Mouse (Mus musculus) brain, embryonic 18.5 days (tissue): ENCODE measurements at regions not wholly inside any gene's neighbourhood (a gene's known extent, or its start where the extent isn't known, plus 50 kb on each side); places are given as distances from the start of the nearest gene placed in this dataset.

Source experiments
- DNase-seq: peaks from one replicate; pipeline ENCODE4 v3.0.0-alpha.2; 2012; ENCODE audit warnings: low read depth, low spot score

- peak; percentile 69 for DNase-seq
Measured at GRCm38 (mm10) chr13:107767262-107767624, 277.0 kb upstream of the Smim15 start.

GRCm38 (mm10) chr13:107766397-107767261, 277.6 kb upstream of the Smim15 start:
- peak; percentile 70 for DNase-seq

DNA sequence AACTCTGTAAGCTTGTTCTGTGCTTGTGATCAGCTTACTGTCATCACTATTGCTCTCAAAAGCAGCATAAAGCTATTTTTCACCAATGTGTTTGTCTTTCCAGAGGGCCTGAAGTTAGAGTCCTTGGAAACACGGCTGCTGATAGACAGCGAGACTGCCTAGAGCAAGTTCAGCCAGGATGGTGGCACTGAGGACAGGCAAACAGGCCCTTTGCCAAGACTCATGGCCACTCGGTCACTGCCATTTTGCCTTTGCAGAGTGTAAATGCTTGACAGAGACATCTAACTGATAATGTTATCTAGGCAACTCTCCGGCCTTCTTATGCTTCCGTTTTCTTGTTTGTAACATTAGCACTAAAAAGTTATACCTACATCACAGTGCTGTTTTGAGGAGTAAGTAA, 280.3 kb upstream of the Smim15 start:
- no peak for DNase-seq

DNA sequence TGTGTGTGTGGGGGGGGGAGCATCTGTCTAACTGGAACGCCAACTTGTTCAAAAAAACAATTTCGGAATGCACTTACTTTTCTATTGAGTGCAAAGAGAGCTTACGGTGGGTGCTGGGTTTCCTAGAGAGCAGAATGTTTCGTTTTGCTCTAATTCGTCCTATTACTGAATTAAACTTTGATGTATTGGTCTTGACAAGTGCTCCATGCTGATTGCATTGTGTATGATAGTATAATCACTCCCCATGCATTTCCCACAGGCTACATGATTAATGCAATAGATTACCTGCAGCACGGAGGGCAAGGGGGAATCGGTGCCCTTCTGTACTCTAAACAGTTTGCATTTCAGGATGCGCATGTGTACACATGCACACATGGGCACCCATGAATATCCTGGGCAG, 283.7 kb upstream of the Smim15 start:
- no peak for DNase-seq

- no peak for DNase-seq
Measured at GRCm38 (mm10) chr13:107758327-107759095, 285.7 kb upstream of the Smim15 start.

DNA sequence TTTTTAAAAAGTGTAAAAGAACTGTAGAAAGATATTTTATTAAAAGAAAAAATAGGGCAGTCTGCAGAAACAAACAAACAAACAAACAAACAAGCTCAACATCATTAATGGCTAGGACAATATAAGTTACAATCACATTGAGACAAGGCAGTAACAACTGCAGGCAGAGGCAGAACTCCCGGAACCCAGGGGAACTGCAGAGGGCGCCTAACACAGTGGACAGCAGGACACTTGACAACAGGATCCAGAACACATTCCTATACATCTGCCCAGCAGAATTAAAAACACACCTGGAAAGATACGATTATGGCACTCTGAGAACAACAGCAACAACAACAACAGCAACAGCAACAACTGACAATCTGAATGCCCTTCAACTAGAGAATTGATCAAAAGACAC, 291.5 kb upstream of the Smim15 start:
- no peak for DNase-seq

DNA sequence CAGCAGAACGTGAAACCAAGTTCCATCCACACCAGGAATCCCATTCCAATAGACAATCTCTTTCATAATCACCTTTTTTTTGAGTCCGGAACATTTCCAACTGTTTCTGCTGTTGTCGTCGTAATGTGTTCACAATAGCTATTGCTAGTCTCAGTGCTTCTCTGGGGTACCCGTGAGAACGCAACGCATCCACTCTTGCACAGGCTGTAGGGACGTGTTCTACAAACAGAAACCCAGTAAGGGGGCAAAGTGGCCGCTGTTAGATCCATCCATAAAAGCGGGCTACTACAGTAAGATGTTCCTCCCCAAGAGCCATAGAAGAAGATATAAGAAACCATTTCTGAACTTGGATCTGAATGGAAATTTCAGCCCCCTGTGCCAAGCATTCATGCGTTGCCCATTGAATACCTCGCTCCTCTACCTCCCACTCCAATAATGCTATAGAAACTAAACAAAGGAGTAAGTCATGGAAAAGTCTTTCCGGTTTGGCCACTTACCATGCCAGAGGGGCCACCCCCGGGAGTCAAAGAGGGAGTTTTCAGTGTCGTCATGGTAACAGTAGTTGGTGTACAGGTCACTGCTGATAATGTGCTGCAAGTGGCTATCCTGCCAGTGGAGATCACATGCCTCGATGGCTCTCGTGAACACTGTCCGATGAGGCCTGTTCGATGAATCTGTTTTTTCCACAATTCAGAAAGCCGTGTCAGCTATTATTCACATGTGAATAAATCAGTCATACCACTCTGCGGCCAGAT, 300.6 kb upstream of the Smim15 start:
- no peak for DNase-seq

DNA sequence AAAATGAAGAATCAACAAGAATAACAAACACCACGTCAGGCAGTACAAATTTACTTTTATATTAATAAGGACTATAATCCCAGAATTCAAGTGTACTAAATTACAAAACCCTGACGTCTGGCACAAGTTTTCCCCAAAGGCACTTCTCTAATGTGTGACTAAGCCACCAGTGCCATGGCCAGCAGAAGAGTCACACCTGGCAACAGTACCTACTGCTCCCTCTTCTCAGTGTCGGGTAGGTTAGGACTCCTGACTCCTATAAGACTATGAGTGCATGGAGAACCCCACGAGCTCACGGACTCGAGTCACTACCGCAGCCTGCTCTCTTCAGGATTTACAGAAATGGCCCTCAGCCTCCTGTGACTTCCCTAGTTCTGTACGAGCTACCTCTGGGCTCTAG, 307.7 kb upstream of the Smim15 start:
- no peak for DNase-seq

DNA sequence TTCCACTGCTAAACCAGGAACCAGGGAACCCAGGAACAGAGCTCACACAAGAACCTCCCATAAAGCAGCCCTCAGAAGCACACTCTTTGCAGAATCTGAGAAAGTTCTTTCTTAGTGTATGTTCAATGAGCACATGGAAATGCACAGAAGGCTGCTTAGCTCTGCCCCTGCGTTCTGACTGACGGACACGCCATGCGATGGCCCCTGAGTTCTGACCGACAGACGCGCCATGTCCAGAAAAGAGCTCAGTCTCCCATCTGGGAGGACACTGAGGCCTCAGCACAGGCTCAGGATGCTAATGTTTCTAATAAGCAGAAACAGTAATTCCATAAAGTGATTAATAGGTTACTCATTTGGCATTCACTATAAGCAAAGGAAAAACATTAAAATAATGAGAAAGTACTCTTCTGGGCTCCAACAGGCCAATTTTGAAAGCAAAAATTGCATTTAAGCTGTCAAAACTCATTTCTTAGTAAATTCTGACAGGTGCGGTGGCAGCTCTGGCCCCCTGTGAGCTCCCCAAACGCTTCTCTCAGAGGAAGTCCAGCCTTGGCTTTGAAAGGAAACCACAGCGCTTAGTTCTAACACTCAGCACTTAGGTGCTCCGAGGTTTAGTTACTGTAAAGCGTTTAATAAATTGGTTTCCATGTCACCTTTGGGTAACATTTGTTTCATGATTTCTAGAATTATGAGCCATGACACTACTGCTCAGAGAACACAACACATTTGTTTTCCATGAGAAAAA, 309.9 kb upstream of the Smim15 start:
- DNase-seq = no peak

- DNase-seq = no peak
Measured at GRCm38 (mm10) chr13:107730976-107731375, 313.3 kb upstream of the Smim15 start.

GRCm38 (mm10) chr13:107726491-107726890, 317.8 kb upstream of the Smim15 start:
- DNase-seq = no peak

DNA sequence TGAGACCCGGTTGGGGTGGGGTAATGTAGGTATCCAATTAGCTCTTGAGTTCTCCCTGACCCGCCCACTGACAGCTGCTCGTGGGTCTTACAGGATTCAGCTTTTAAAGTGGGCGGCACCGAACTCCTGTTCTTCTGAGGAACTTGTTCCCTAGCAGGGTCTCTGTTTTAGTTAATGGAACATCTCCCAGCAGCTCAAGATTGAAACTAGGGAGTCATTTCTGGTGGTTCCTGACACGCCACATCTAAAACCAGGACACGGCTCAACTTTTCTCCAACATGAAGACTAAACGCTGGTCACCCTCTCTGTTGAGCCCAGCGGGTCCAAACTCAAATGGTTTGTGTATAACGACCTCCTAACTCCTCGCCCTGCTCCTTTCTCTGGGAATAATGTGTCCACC, 322.3 kb upstream of the Smim15 start:
- no peak for DNase-seq

GRCm38 (mm10) chr13:107720874-107721574, 323.2 kb upstream of the Smim15 start:
- DNase-seq = no peak

DNA sequence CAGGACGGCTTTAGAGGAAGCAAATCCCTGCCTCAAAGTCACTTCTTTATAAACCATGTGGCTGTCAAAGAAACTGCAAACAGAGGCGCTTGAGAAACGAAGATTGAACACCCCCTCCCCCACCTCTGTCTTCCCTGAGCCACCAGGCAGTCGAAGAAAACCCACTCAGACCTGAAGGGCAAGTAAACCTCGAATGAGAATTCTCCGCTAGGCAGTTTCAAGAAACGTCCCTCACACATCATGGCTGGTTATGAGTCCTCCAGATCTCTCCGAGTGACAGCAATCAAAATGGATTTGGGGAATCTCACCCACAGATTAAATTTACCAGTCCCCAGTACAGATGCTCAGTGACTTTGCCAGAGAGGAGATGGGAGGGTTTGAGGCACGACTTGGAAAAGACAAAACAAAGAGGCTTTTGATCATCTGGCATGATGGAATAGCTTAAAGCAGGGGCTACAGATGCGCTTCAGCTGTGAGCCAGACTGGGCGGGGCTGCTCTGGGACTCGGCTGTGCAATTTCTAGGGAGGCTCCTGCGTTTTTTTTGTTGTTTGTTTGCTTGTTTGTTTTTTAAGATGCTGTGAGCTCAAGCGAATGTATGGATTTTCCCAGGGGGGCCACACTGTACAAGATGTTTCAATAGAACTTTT, 325.1 kb upstream of the Smim15 start:
- peak; percentile 20 for DNase-seq

DNA sequence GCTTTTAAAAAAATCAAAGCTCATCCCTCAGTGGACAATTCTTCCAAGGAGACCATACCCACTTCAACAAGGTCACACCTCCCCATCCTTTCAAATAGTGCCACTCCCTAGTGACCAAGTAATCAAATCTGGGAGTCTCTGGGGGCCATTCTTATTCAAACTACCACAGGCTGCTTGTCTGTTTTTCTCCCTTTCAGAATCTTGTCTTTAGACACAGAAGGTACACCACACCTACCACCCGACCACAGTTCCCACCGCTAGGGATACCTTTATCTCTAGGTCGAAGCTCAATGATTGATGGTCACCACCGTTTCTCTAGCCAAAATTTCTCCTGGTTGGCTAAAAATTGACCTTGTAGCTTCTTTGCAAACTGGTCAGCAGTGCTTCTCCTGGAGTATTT, 328.6 kb upstream of the Smim15 start:
- no peak for DNase-seq

DNA sequence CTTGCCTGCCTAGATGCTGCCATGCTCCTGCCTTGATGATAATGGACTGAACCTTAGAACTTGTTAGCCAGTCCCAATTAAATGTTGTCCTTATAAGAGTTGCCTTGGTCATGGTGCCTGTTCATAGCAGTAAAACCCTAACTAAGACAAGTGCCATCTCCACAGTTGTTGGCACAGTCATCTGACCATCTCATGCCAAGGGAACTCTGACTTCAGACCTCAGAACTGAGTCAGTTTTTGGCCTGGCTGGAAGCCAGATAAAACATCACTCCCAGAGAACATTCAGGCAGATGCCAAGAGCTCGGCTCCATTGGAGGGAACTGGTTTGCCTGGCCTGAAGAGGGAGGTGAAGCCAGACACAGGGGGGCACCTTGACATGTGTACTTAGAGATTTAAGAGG, 330.2 kb upstream of the Smim15 start:
- no peak for DNase-seq

- DNase-seq = no peak
Measured at GRCm38 (mm10) chr13:107711341-107711994, 332.8 kb upstream of the Smim15 start.

GRCm38 (mm10) chr13:107710368-107710767, 333.9 kb upstream of the Smim15 start:
- DNase-seq = no peak

DNA sequence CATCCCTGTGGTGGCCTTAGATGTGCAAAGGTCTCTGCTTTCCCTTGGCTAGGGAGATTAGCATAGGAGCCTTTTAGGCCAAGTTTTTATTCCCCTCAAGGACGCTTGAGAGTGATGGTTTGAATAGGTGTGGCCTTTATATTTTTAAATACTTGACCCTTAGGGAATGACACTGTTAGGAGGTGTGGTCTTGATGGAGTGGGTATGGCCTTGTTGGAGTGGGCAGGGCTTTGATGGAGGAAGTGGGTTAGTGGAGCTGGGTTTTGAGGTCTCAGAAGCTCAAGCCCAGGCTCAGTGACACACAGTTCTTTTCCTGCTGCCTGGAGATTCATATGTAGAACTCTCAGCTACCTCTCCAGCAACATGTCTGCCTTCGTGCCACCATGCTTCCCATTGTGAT, 334.4 kb upstream of the Smim15 start:
- no peak for DNase-seq

- DNase-seq = no peak
Measured at GRCm38 (mm10) chr13:107703736-107704135, 340.5 kb upstream of the Smim15 start.
